Mouse (Mus musculus) midbrain, postnatal 0 days (tissue): Measurements from ENCODE around the gene Kif28. TPM values are rescaled to one million over a fixed set of nuclear protein-coding genes. Genes with fewer than 3 reads are reported as not detected.
A peak's percentile ranks its signal among the peaks of the same experiment; 100 is the strongest.

Source experiments
- ATAC-seq: fragments of 200-750 bp; cut with Nextera tagmentation; 2 replicates; pipeline ENCODE4 v1.8.0; 2017; ENCODE audit warnings: moderate number of reproducible peaks, mild to moderate bottlenecking, moderate TSS enrichment, moderate library complexity; ENCODE audit not compliant: low FRiP score
- DNase-seq: peaks from one replicate; pipeline ENCODE4 v3.0.0-alpha.2; 2015; ENCODE audit warnings: low spot score
- H3K27ac ChIP-seq: fragments of 300-500 bp; sonication (generic); 2 replicates; pipeline ENCODE4 v1.5.1; 2014; ENCODE audit warnings: low read depth, mild to moderate bottlenecking, low read length, mixed read lengths
- H3K27me3 ChIP-seq: fragments of 300-500 bp; sonication (generic); 2 replicates; pipeline ENCODE4 v1.6.1; 2014; ENCODE audit warnings: low read length, control low read depth, mixed read lengths; ENCODE audit not compliant: insufficient read depth
- H3K36me3 ChIP-seq: fragments of 300-500 bp; sonication (generic); 2 replicates; pipeline ENCODE4 v1.6.1; 2014; ENCODE audit warnings: low read length, control low read depth, mixed read lengths; ENCODE audit not compliant: insufficient read depth
- H3K4me1 ChIP-seq: fragments of 300-500 bp; sonication (generic); 2 replicates; pipeline ENCODE4 v1.6.1; 2014; ENCODE audit warnings: mild to moderate bottlenecking, control low read depth, antibody characterized with exemption, low read length, mixed read lengths; ENCODE audit not compliant: insufficient read depth
- H3K4me2 ChIP-seq: fragments of 300-500 bp; sonication (generic); 2 replicates; pipeline ENCODE4 v1.6.1; 2014; ENCODE audit warnings: low read depth, mild to moderate bottlenecking, low read length, mixed read lengths; ENCODE audit not compliant: poor library complexity, severe bottlenecking
- H3K4me3 ChIP-seq: fragments of 300-500 bp; sonication (generic); 2 replicates; pipeline ENCODE4 v1.5.1; 2014; ENCODE audit warnings: low read depth, mild to moderate bottlenecking, low read length, moderate library complexity
- H3K9ac ChIP-seq: fragments of 300-500 bp; sonication (generic); replicated peaks from 2 replicates; pipeline ENCODE4 v1.6.1; 2014; ENCODE audit warnings: mild to moderate bottlenecking, low read length, moderate library complexity, mixed read lengths; ENCODE audit not compliant: poor library complexity, severe bottlenecking
- H3K9me3 ChIP-seq: fragments of 300-500 bp; sonication (generic); 2 replicates; pipeline ENCODE4 v1.6.1; 2016; ENCODE audit warnings: low read length, control low read depth
- CTCF ChIP-seq: IDR thresholded peaks from 2 replicates; pipeline ENCODE4 v1.5.1; 2016; ENCODE audit warnings: antibody characterized with exemption, mild to moderate bottlenecking
- WGBS: fragments of 180-500 bp; shearing (Covaris S2); extraction: QIAGEN DNeasy Blood & Tissue Kit; methylation state at CpG from one replicate; pipeline ENCODE4 v1.1.7; 2014; 5-methylcytosine and 5-hydroxymethylcytosine counted together
- polyA plus RNA-seq: library from polyadenylated mRNA; unstranded; fragments of >200 nt; fragmentation: Nextera tagmentation; extraction: Ambion mirVana; gene quantifications from 2 replicates; pipeline ENCODE4 v1.2.1, GENCODE M21; 2015
- total RNA-seq: library from RNA; depleted of rRNA; stranded (reverse); fragments of >200 nt; gene quantifications from 2 replicates; pipeline ENCODE4 v1.2.3, GENCODE M21; 2014

Kif28 gene
- total and polyA plus RNA-seq, 2 experiments from 2014 or later: 0.22 TPM; not detected in 1

- H3K36me3 ChIP-seq: peaks cover 14% of the 10 kb centered on the region; the same call in 1 of the 2 replicates
- H3K27ac ChIP-seq: peak within 1 kb of the TSS; percentile 79
- under 1% methylated on average over 60 of the region's 84 CpGs for whole genome bisulfite sequencing
- H3K4me1 ChIP-seq: peaks cover 11% of the 10 kb centered on the region; the same call in 1 of the 2 replicates
- H3K4me3 ChIP-seq: peak within 1 kb of the TSS; percentile 72
- H3K9ac ChIP-seq: peak within 1 kb of the TSS; percentile 77
- DNase-seq (peak; percentile 90), ATAC-seq (peak; percentile 94)
- H3K27me3 ChIP-seq: no peaks in the 10 kb centered on the region
- peak within 1 kb of the TSS; percentile 68 for H3K4me2 ChIP-seq
- H3K9me3 ChIP-seq: no peaks in the 10 kb centered on the region
- no peak for TF ChIP-seq CTCF
Observed at GRCm38 (mm10) chr1:179668013-179668805, 76.9 kb downstream of the Kif28 start, which contains the start of gene Sccpdh. Gene Sccpdh, plus strand, starts transcription at chr1:179668210.

- H3K36me3 ChIP-seq: peaks cover 6% of the 10 kb centered on the region; the same call in 1 of the 2 replicates
- ATAC-seq (peak; percentile 21; the same call in 1 of the 2 replicates), DNase-seq (peak; percentile 10)
- under 1% methylated on average over 7 of the region's 7 CpGs for WGBS
- peak overlapping the region; percentile 79 for H3K27ac ChIP-seq
- H3K27me3 ChIP-seq: no peaks in the 10 kb centered on the region
- peak overlapping the region; percentile 72 for H3K4me3 ChIP-seq
- H3K4me1 ChIP-seq: peaks cover 11% of the 10 kb centered on the region; the same call in 1 of the 2 replicates
- no peak for TF ChIP-seq CTCF
- H3K9me3 ChIP-seq: no peaks in the 10 kb centered on the region
- peak overlapping the region; percentile 77 for H3K9ac ChIP-seq
- H3K4me2 ChIP-seq: peak overlapping the region; percentile 68
Observed at GRCm38 (mm10) chr1:179667450-179667849, 77.6 kb downstream of the Kif28 start.

GRCm38 (mm10) chr1:179666971-179667370 lies 78.1 kb downstream of the Kif28 start:
- Histone ChIP-seq H3K27ac (no peak overlapping the region), H3K27me3 (no peaks in the 10 kb centered on the region), H3K9me3 (no peaks in the 10 kb centered on the region), H3K4me1 (peaks cover 11% of the 10 kb centered on the region; the same call in 1 of the 2 replicates), H3K36me3 (0 out of 2 replicates have a peak, but pooled peaks cover 3% of the 10 kb centered on the region), H3K4me3 (peak overlapping the region; percentile 72; the same call in 1 of the 2 replicates), H3K4me2 (peak overlapping the region; percentile 68), H3K9ac (no peak overlapping the region; the same call in 1 of the 2 replicates)
- 63% methylated on average over 2 of the region's 2 CpGs for WGBS
- TF ChIP-seq CTCF: no peak
- DNase-seq: no peak
- no peak for ATAC-seq

- H3K36me3 ChIP-seq: no peaks in the 10 kb centered on the region
- no peak for TF ChIP-seq CTCF
- no peak overlapping the region for H3K4me2 ChIP-seq
- H3K9ac ChIP-seq: no peak overlapping the region
- DNase-seq: no peak
- H3K4me3 ChIP-seq: no peak overlapping the region
- H3K27me3 ChIP-seq: no peaks in the 10 kb centered on the region
- H3K9me3 ChIP-seq: no peaks in the 10 kb centered on the region
- H3K4me1 ChIP-seq: peaks cover 4% of the 10 kb centered on the region; the same call in 1 of the 2 replicates
- 45% methylated on average over 4 of the region's 4 CpGs for WGBS
- no peak for ATAC-seq
- H3K27ac ChIP-seq: no peak overlapping the region
Observed at GRCm38 (mm10) chr1:179664309-179664930, 80.7 kb downstream of the Kif28 start.

GRCm38 (mm10) chr1:179663065-179663464 lies 82.0 kb downstream of the Kif28 start:
- H3K9me3 ChIP-seq: no peaks in the 10 kb centered on the region
- no peak overlapping the region for H3K4me2 ChIP-seq
- WGBS: 91% methylated on average over 5 of the region's 5 CpGs
- DNase-seq (no peak), ATAC-seq (no peak)
- H3K9ac ChIP-seq: no peak overlapping the region
- H3K36me3 ChIP-seq: no peaks in the 10 kb centered on the region
- no peak for TF ChIP-seq CTCF
- no peaks in the 10 kb centered on the region for H3K4me1 ChIP-seq
- H3K27me3 ChIP-seq: no peaks in the 10 kb centered on the region
- H3K27ac ChIP-seq: no peak overlapping the region
- H3K4me3 ChIP-seq: no peak overlapping the region
